Mouse (Mus musculus) kidney, postnatal 25 days (tissue): ENCODE results near the gene Map2.

ENCODE experiments used
- DNase-seq, 2 experiments: peaks; one replicate each; pipeline ENCODE4 v3.0.0; 2021; ENCODE audit warnings: mixed read lengths in 2 of 2

Gene Map2

GRCm38 (mm10) chr1:66175041-66175665 is at the start of gene Map2:
TSS of gene Map2 (plus strand) at chr1:66175273.
- peak; percentile 84 to 94 for DNase-seq

- DNase-seq = no peak
These were observed 42.1 kb upstream of the Map2 start for GRCm38 (mm10) chr1:66133014-66133413.

- DNase-seq = no peak
These were observed 39.7 kb upstream of the Map2 start for GRCm38 (mm10) chr1:66135324-66135723.

- peak in 1 of 2 experiments; percentile 10 for DNase-seq
These were observed 34.4 kb upstream of the Map2 start for GRCm38 (mm10) chr1:66140686-66141085.

- DNase-seq = no peak
These were observed 29.9 kb upstream of the Map2 start for GRCm38 (mm10) chr1:66145180-66145579.

GRCm38 (mm10) chr1:66148825-66149514 is 26.1 kb upstream of the Map2 start:
- DNase-seq = no peak

- DNase-seq = no peak
These were observed 24.3 kb upstream of the Map2 start for GRCm38 (mm10) chr1:66150806-66151205.

- no peak for DNase-seq
These were observed 17.9 kb upstream of the Map2 start for GRCm38 (mm10) chr1:66157135-66157534.

GRCm38 (mm10) chr1:66157589-66157988 is 17.5 kb upstream of the Map2 start:
- DNase-seq = no peak

- DNase-seq = no peak
These were observed 10.4 kb upstream of the Map2 start for GRCm38 (mm10) chr1:66164648-66165047.

- no peak for DNase-seq
These were observed 6.4 kb upstream of the Map2 start for GRCm38 (mm10) chr1:66168722-66169121.

GRCm38 (mm10) chr1:66172127-66172526 is 2.9 kb upstream of the Map2 start:
- DNase-seq = no peak

GRCm38 (mm10) chr1:66173630-66174029 is 1.4 kb upstream of the Map2 start:
- no peak for DNase-seq

- DNase-seq = no peak
These were observed 1.2 kb downstream of the Map2 start for GRCm38 (mm10) chr1:66176012-66176837.

GRCm38 (mm10) chr1:66176838-66177105 is 1.7 kb downstream of the Map2 start:
- no peak for DNase-seq

GRCm38 (mm10) chr1:66177489-66178170 is 2.6 kb downstream of the Map2 start:
- peak in 1 of 2 experiments; percentile 36 for DNase-seq

GRCm38 (mm10) chr1:66187016-66187681 is 12.1 kb downstream of the Map2 start:
- DNase-seq = no peak

GRCm38 (mm10) chr1:66192401-66192800 is 17.3 kb downstream of the Map2 start:
- no peak for DNase-seq

- DNase-seq = no peak
These were observed 17.8 kb downstream of the Map2 start for GRCm38 (mm10) chr1:66192891-66193290.

GRCm38 (mm10) chr1:66195040-66195726 is 20.1 kb downstream of the Map2 start:
- DNase-seq = no peak

- DNase-seq = no peak
These were observed 21.2 kb downstream of the Map2 start for GRCm38 (mm10) chr1:66196240-66196639.

GRCm38 (mm10) chr1:66196716-66197115 is 21.6 kb downstream of the Map2 start:
- no peak for DNase-seq
